Comparison of ENCODE assay signal across 32 mouse cellular contexts in the genomic region with DNA sequence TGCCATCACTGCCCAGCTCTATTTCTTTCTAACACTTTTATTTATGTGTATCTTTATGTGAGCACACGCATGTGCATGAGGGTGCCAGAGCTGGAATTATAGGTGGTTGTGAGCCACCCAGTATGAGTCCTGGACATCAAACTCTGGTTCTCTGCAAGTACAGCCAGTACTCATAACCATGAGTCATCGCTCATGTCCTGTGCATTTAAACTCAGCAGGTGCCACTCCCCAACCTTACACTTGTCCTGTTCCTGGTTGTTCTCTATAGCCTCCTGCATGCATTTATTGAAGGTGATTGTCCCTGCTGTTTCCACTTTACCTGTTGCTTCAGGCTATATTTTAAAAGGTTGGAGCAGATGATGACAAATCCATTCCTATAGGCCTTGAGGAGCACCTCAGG.
"Had no signal": no experiment of that assay in that cellular context is flagged by ENCODE, and none has a peak within 500 bp of the region (broad histone marks: within the 10 kb centered on the region; RNA-seq: fewer than 3 reads in every experiment).

No protein-coding gene starts in this region.

- H3K9me3 ChIP-seq: heart, embryonic 10.5 days; heart, embryonic 13.5 days; heart, embryonic 15.5 days; hindbrain, embryonic 10.5 days; hindbrain, embryonic 12.5 days; hindbrain, embryonic 13.5 days; hindbrain, embryonic 15.5 days had no signal

- H3K27me3 ChIP-seq: heart, embryonic 12.5 days; heart, embryonic 13.5 days; heart, embryonic 15.5 days; hindbrain, embryonic 12.5 days; hindbrain, embryonic 13.5 days; hindbrain, embryonic 15.5 days had no signal

- H3K9ac ChIP-seq: heart, embryonic 12.5 days; heart, embryonic 13.5 days; heart, embryonic 15.5 days; hindbrain, embryonic 12.5 days; hindbrain, embryonic 13.5 days; hindbrain, embryonic 14.5 days; hindbrain, embryonic 15.5 days had no signal

- H3K4me2 ChIP-seq: heart, embryonic 11.5 days; heart, embryonic 12.5 days; heart, embryonic 13.5 days; heart, embryonic 15.5 days; hindbrain, embryonic 12.5 days; hindbrain, embryonic 13.5 days; hindbrain, embryonic 14.5 days; hindbrain, embryonic 15.5 days had no signal

- H3K27ac ChIP-seq: heart, adult 2 months; heart, embryonic 10.5 days; heart, embryonic 13.5 days; heart, embryonic 15.5 days; hindbrain, embryonic 10.5 days; hindbrain, embryonic 12.5 days; hindbrain, embryonic 13.5 days; hindbrain, embryonic 14.5 days; hindbrain, embryonic 15.5 days; hindbrain, postnatal 0 days; kidney, postnatal 0 days; layer of hippocampus, adult 2 months; left cerebral cortex, adult 2 months had no signal

- ATAC-seq: hindbrain, embryonic 16.5 days; hindbrain, postnatal 0 days; inflammation-experienced regulatory T-cells, adult 6 months had no signal

- DNase-seq: heart, adult 2 months; heart, postnatal 10 days; heart, postnatal 14 days; heart, postnatal 36 days; heart, postnatal 4 days; kidney, adult 11 months; kidney, adult 18-20 months; kidney, adult 2 months; kidney, adult 8-10 months; kidney, adult 9 months; kidney, postnatal 10 days; kidney, postnatal 14 days; kidney, postnatal 25 days; kidney, postnatal 36 days; kidney, postnatal 4 days; layer of hippocampus, postnatal 36 days had no signal

- H3K4me1 ChIP-seq: heart, embryonic 10.5 days; heart, embryonic 12.5 days; heart, embryonic 13.5 days; heart, embryonic 15.5 days; hindbrain, embryonic 10.5 days; hindbrain, embryonic 12.5 days; hindbrain, embryonic 13.5 days; hindbrain, embryonic 15.5 days had no signal

- H3K4me3 ChIP-seq: heart, adult 2 months; heart, embryonic 10.5 days; heart, embryonic 12.5 days; heart, embryonic 13.5 days; heart, embryonic 15.5 days; hindbrain, embryonic 10.5 days; hindbrain, embryonic 12.5 days; hindbrain, embryonic 13.5 days; hindbrain, embryonic 15.5 days; layer of hippocampus, adult 2 months; left cerebral cortex, adult 2 months had no signal
